8 mouse cellular contexts compared by ENCODE assay signal in the genomic region with DNA sequence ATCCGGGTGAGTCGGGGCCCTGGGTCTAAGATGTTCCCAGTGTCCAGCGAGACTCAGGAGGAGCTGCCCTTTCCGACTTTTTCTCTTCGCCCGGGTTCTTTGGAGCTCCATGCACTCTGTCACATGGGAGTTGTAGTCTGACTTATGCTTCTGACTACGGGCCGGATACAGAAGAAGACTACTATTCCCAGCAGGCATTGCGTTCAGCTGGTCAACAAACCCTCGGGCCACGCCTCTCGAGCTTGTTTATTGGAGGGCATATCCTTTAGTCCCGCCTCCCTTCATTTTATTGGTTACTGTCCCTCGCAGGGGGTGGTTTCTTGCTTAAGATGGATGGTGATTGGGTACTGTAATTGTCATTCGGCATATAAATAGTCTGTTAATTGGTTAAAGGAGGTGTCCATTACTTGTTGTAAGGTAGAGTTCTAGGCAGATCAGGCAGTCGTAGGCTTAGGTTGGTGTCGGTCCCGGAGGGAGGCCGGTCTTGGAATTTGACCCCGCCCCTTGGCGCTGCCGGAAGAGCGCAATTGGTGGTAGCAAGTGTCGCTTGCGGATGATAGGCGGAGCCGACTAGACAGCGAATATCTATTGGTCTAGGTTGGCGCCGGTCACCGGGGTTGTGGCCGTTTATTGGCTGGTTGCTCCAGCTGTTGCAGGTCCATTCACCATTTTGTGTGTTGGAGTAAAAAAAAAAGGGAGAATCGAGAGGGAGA. TPM values are rescaled to one million over a fixed set of nuclear protein-coding genes. Genes with fewer than 3 reads are reported as not detected.
DNase-seq lines count a peak whose midpoint lies in the region; ATAC-seq and TF ChIP-seq lines count a peak whose summit lies in the region.

No protein-coding gene starts in this region.

- no peak for TF ChIP-seq POLR2A in cortical plate, adult 2 months (IDR thresholded peaks at IDR 0.05; ENCODE audit: extremely low read depth, insufficient read depth, low read length)

- peaks cover 7% of the 10 kb centered on the region for H3K4me1 ChIP-seq in cortical plate, adult 2 months (ENCODE audit: control insufficient read depth, insufficient read depth, low read length)
- peaks cover 64% of the 10 kb centered on the region for H3K4me1 ChIP-seq in megakaryocyte, embryonic 14.5 days

- peak; percentile 99 to 100 for DNase-seq in gastrocnemius, adult 8-10 months (ENCODE audit: low spot score in 2 of 2)
- peak; percentile 99 for DNase-seq in hindlimb bud, embryonic 11.5 days (ENCODE audit: extremely low spot score, low read depth, low spot score)
- peak; percentile 96 to 100 for DNase-seq in left cerebral cortex, adult 8-10 months (ENCODE audit: low spot score in 2 of 2)
- DNase-seq in right cerebral cortex, postnatal 10 days (ENCODE audit: low spot score in 2 of 2), result peak; percentile 100
- peak; percentile 93 for DNase-seq in urinary bladder, postnatal 25 days (ENCODE audit: low spot score)

- peaks cover 32% of the 10 kb centered on the region for H3K36me3 ChIP-seq in megakaryocyte, embryonic 14.5 days (replicated peaks; ENCODE audit: low read length)

- H3K4me3 ChIP-seq in cortical plate, adult 2 months (ENCODE audit: insufficient read depth, low read length), result peak overlapping the region; percentile 82
- H3K4me3 ChIP-seq in megakaryocyte, embryonic 14.5 days (replicated peaks), result peak overlapping the region; percentile 98

- H3K27me3 ChIP-seq in megakaryocyte, embryonic 14.5 days (replicated peaks), result no peaks in the 10 kb centered on the region

- peak; percentile 79 for ATAC-seq in activated CD4-positive, CD25-positive, alpha-beta regulatory T cell, adult 4 months

- peak overlapping the region; percentile 91 for H3K27ac ChIP-seq in cortical plate, adult 2 months (ENCODE audit: insufficient read depth, low read length)

- no peaks in the 10 kb centered on the region for H3K9me3 ChIP-seq in megakaryocyte, embryonic 14.5 days

- TF ChIP-seq CTCF in cortical plate, adult 2 months (IDR thresholded peaks at IDR 0.05; ENCODE audit: extremely low read depth, insufficient read depth, low read length), result no peak

RNA-seq across cellular contexts. Expression of gene Cic, which starts 0.4 kb away (rescaled TPM):
- 10 to 100 TPM; 23.2 to 26.0 TPM for polyA plus RNA-seq in activated CD4-positive, CD25-positive, alpha-beta regulatory T cell, adult 4 months (2017; shearing (Covaris generic))
- polyA plus RNA-seq in cortical plate, adult 2 months (2012; rRNA removed), result 89.6 and 94.1 TPM in 2 replicates
- 10 to 100 TPM; 26.4 to 38.7 (median 30.1) TPM for total RNA-seq in gastrocnemius, adult 8-10 months (2022)
- 100 to 1,000 TPM; 196 to 238 (median 227) TPM for total RNA-seq in left cerebral cortex, adult 8-10 months (2022)
- 290 and 655 TPM in 2 replicates for polyA plus RNA-seq in megakaryocyte, embryonic 14.5 days (2012; ENCODE audit: insufficient read depth, low replicate concordance)

RNA-seq across cellular contexts. Expression of gene Erf, which starts 17.3 kb away (rescaled TPM):
- polyA plus RNA-seq in activated CD4-positive, CD25-positive, alpha-beta regulatory T cell, adult 4 months (2017; shearing (Covaris generic)), result under 1 TPM; 0.28 to 0.38 TPM
- polyA plus RNA-seq in cortical plate, adult 2 months (2012; rRNA removed), result 47.2 and 48.6 TPM in 2 replicates
- total RNA-seq in gastrocnemius, adult 8-10 months (2022), result 1 to 10 TPM; 4.2 to 5.8 (median 5.7) TPM
- total RNA-seq in left cerebral cortex, adult 8-10 months (2022), result 10 to 100 TPM; 61.3 to 75.7 (median 69.9) TPM
- 44.8 and 66.8 TPM in 2 replicates for polyA plus RNA-seq in megakaryocyte, embryonic 14.5 days (2012; ENCODE audit: insufficient read depth, low replicate concordance)

RNA-seq across cellular contexts. Expression of gene Pafah1b3, which starts 29.9 kb away (rescaled TPM):
- 10 to 100 TPM; 16.8 to 30.7 TPM for polyA plus RNA-seq in activated CD4-positive, CD25-positive, alpha-beta regulatory T cell, adult 4 months (2017; shearing (Covaris generic))
- polyA plus RNA-seq in cortical plate, adult 2 months (2012; rRNA removed), result 20.5 and 24.5 TPM in 2 replicates
- total RNA-seq in gastrocnemius, adult 8-10 months (2022), result 1 to 10 TPM in 3 of 4 experiments, under 1 TPM in 1; 0.56 to 1.5 (median 1.1) TPM
- 10 to 100 TPM; 29.5 to 38.7 (median 32.2) TPM for total RNA-seq in left cerebral cortex, adult 8-10 months (2022)
- 19.1 TPM in 1 of 2 replicates, not detected in the other for polyA plus RNA-seq in megakaryocyte, embryonic 14.5 days (2012; ENCODE audit: insufficient read depth, low replicate concordance)

RNA-seq across cellular contexts. Expression of gene Gsk3a, which starts 30.3 kb away (rescaled TPM):
- 1 to 10 TPM; 8.9 to 9.8 TPM for polyA plus RNA-seq in activated CD4-positive, CD25-positive, alpha-beta regulatory T cell, adult 4 months (2017; shearing (Covaris generic))
- polyA plus RNA-seq in cortical plate, adult 2 months (2012; rRNA removed), result 287 and 292 TPM in 2 replicates
- 10 to 100 TPM; 87.5 to 93.5 (median 90.1) TPM for total RNA-seq in gastrocnemius, adult 8-10 months (2022)
- 100 to 1,000 TPM; 214 to 232 (median 222) TPM for total RNA-seq in left cerebral cortex, adult 8-10 months (2022)
- 55.6 and 120 TPM in 2 replicates for polyA plus RNA-seq in megakaryocyte, embryonic 14.5 days (2012; ENCODE audit: insufficient read depth, low replicate concordance)

RNA-seq across cellular contexts. Expression of gene Prr19, which starts 33.3 kb away (rescaled TPM):
- polyA plus RNA-seq in activated CD4-positive, CD25-positive, alpha-beta regulatory T cell, adult 4 months (2017; shearing (Covaris generic)), result not detected
- 0.08 and 0.13 TPM in 2 replicates for polyA plus RNA-seq in cortical plate, adult 2 months (2012; rRNA removed)
- total RNA-seq in gastrocnemius, adult 8-10 months (2022), result not detected
- total RNA-seq in left cerebral cortex, adult 8-10 months (2022), result not detected
- 0.17 TPM in 1 of 2 replicates, not detected in the other for polyA plus RNA-seq in megakaryocyte, embryonic 14.5 days (2012; ENCODE audit: insufficient read depth, low replicate concordance)

Comparison
In these comparisons a context has a peak if more than half of its experiments do, and no peak if none do; other contexts are left out.
1. Peak in every context shown above with its lines: DNase-seq, ATAC-seq, H3K4me3 ChIP-seq and H3K27ac ChIP-seq.
2. RNA of gene Erf, which starts 17.3 kb away (polyA plus RNA-seq): 47.2 to 48.6 TPM in cortical plate, adult 2 months and 44.8 to 66.8 TPM in megakaryocyte, embryonic 14.5 days; 0.28 to 0.38 TPM in activated CD4-positive, CD25-positive, alpha-beta regulatory T cell, adult 4 months; every median in the first group is over 10 times any median in the second.